Mouse (Mus musculus) lung, adult 2 months (tissue): ENCODE measurements around the gene Sec63.

ENCODE experiments used
- CTCF ChIP-seq: fragments of 200-500 bp; IDR thresholded peaks from 2 replicates; pipeline ENCODE4 v1.5.1; 2011; ENCODE audit warnings: mild to moderate bottlenecking, low read length, control low read depth; ENCODE audit not compliant: insufficient read depth
- POLR2A ChIP-seq: fragments of 200-500 bp; IDR thresholded peaks from 2 replicates; pipeline ENCODE4 v1.6.1; 2011; ENCODE audit warnings: low read depth, mild to moderate bottlenecking, control low read depth, low read length, borderline replicate concordance; ENCODE audit errors: extremely low read depth

DNA sequence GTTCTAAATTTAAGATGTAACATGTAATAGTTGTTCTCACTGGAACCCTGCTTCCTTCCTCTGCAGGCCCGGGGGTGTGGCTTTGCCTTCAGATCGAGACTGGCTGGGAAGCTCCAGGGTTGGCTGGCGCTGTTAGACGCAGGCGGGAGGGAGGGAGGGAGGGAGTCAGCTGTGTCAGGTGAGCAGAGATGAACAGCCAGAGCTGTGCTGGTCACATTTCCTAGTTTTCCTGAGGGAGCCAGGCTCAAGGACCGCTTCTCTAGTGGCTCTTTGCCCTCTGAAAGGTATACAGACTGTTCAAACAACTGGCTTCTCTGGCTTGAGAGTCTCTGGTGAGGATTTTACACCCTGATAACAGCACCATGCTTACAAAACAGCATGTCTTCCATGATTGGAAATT is 69.1 kb downstream of the Sec63 start:
- no peak for TF ChIP-seq POLR2A
- no peak for TF ChIP-seq CTCF
